Mouse (Mus musculus) CH12F3 (cell line): ENCODE measurements around the gene Itpk1.

Source experiments
- in situ Hi-C: fragments of 300-500 bp; cut with MboI; formaldehyde crosslinking; loops from 2 replicates; pipeline ENCODE4 v1.14.3; 2020; ENCODE audit warnings: low sequenced_read_pairs

The Itpk1 gene

GRCm38 (mm10) chr12:102704457-102705198 lies at the start of gene Itpk1:
Gene Itpk1, minus strand, starts transcription at chr12:102704930.
- in situ Hi-C loops, result loop anchor here (5.0 kb wide), 1 partner anchor 127 kb away; no protein-coding TSS in a partner anchor

GRCm38 (mm10) chr12:102748256-102748655 lies 43.5 kb upstream of the Itpk1 start:
- in situ Hi-C loops, result no loop called here

- in situ Hi-C loops, result no loop called here
Measured at GRCm38 (mm10) chr12:102744839-102745238, 40.1 kb upstream of the Itpk1 start.

- in situ Hi-C loops, result no loop called here
Measured at GRCm38 (mm10) chr12:102743589-102744574, 39.2 kb upstream of the Itpk1 start, which contains the start of the genes Moap1 and Tmem251. Gene Moap1, minus strand, starts transcription at chr12:102743661. Gene Tmem251, plus strand, starts transcription at chr12:102743762.

- in situ Hi-C loops, result no loop called here
Measured at GRCm38 (mm10) chr12:102743036-102743588, 38.4 kb upstream of the Itpk1 start.

GRCm38 (mm10) chr12:102742056-102742455 lies 37.3 kb upstream of the Itpk1 start:
- in situ Hi-C loops, result no loop called here

GRCm38 (mm10) chr12:102740285-102740684 lies 35.6 kb upstream of the Itpk1 start:
- in situ Hi-C loops, result no loop called here

- in situ Hi-C loops, result no loop called here
Measured at GRCm38 (mm10) chr12:102739096-102739495, 34.4 kb upstream of the Itpk1 start.

- in situ Hi-C loops, result no loop called here
Measured at GRCm38 (mm10) chr12:102733381-102733780, 28.7 kb upstream of the Itpk1 start.

GRCm38 (mm10) chr12:102730798-102731619 lies 26.3 kb upstream of the Itpk1 start:
- in situ Hi-C loops, result no loop called here

GRCm38 (mm10) chr12:102729855-102730797 lies 25.4 kb upstream of the Itpk1 start:
- in situ Hi-C loops, result loop anchor here (10.0 kb wide), 1 partner anchor 225 kb away; no protein-coding TSS in a partner anchor

GRCm38 (mm10) chr12:102725761-102726175 lies 21.0 kb upstream of the Itpk1 start:
- in situ Hi-C loops, result loop anchor here (10.0 kb wide), 1 partner anchor 221 kb away; no protein-coding TSS in a partner anchor

- in situ Hi-C loops, result loop anchor here (10.0 kb wide), 1 partner anchor 220 kb away; no protein-coding TSS in a partner anchor
Measured at GRCm38 (mm10) chr12:102725146-102725545, 20.4 kb upstream of the Itpk1 start.

- in situ Hi-C loops, result loop anchor here (10.0 kb wide), 1 partner anchor 219 kb away; no protein-coding TSS in a partner anchor
Measured at GRCm38 (mm10) chr12:102723861-102724260, 19.1 kb upstream of the Itpk1 start.

GRCm38 (mm10) chr12:102722966-102723365 lies 18.2 kb upstream of the Itpk1 start:
- in situ Hi-C loops, result loop anchor here (10.0 kb wide), 1 partner anchor 218 kb away; no protein-coding TSS in a partner anchor

- in situ Hi-C loops, result loop anchor here (10.0 kb wide), 1 partner anchor 218 kb away; no protein-coding TSS in a partner anchor
Measured at GRCm38 (mm10) chr12:102722451-102722850, 17.7 kb upstream of the Itpk1 start.

GRCm38 (mm10) chr12:102719552-102720315 lies 15.0 kb upstream of the Itpk1 start:
- in situ Hi-C loops, result loop anchor here (10.0 kb wide), 1 partner anchor 215 kb away; no protein-coding TSS in a partner anchor
